Mouse (Mus musculus) erythroblast, embryonic 14.5 days (primary cell): ENCODE measurements around the gene Magi1.

Source experiments
- GATA1 ChIP-seq: IDR thresholded peaks from 2 replicates; pipeline ENCODE4 v1.6.1; 2012; ENCODE audit warnings: low read length, inconsistent platforms, mixed read lengths
- TAL1 ChIP-seq: IDR thresholded peaks from 3 replicates; pipeline ENCODE4 v1.6.1; 2012; ENCODE audit warnings: low read length, inconsistent platforms, mixed read lengths

- no peak for TF ChIP-seq GATA1
- TF ChIP-seq TAL1 = no peak
Measured at GRCm38 (mm10) chr6:94218076-94218475, 65.6 kb downstream of the Magi1 start.
